Mouse (Mus musculus) hematopoietic stem cell, adult 5-6 weeks (primary cell): ENCODE measurements around the gene Amacr. TPM values are rescaled to one million over a fixed set of nuclear protein-coding genes. Genes with fewer than 3 reads are reported as not detected.

Experiments
- ATAC-seq, 2 experiments: fragments of 125-278 bp in 1 of 2; replicated peaks in 1 of 2; 2 replicates each; pipeline ENCODE4 v1.8.0; 2016 to 2017; ENCODE audit warnings: inconsistent platforms in 2 of 2, mild to moderate bottlenecking in 2 of 2, moderate number of reproducible peaks in 2 of 2, low read depth in 1 of 2, moderate TSS enrichment in 1 of 2; ENCODE audit not compliant: low FRiP score in 2 of 2, poor library complexity in 2 of 2, severe bottlenecking in 2 of 2, insufficient read depth in 1 of 2, low TSS enrichment in 1 of 2
- total RNA-seq: library from RNA; stranded (forward); fragments of 172-1452, 232-1000 nt; gene quantifications from 2 replicates; pipeline ENCODE4 v1.2.3, GENCODE M21; 2017

Amacr gene
- total RNA-seq, result 10.6 and 12.2 TPM in 2 replicates

- peak; percentile 92 for ATAC-seq
Measured at GRCm38 (mm10) chr15:10981377-10982063, at the start of gene Amacr. Amacr (plus strand) TSS chr15:10981756.

- ATAC-seq, result peak; percentile 94 to 95
Measured at GRCm38 (mm10) chr15:10933930-10934329, 47.6 kb upstream of the Amacr start.

- ATAC-seq, result no peak
Measured at GRCm38 (mm10) chr15:10940148-10941108, 41.1 kb upstream of the Amacr start.

GRCm38 (mm10) chr15:10941901-10942300 lies 39.7 kb upstream of the Amacr start:
- no peak for ATAC-seq

- no peak for ATAC-seq
Measured at GRCm38 (mm10) chr15:10947852-10948251, 33.7 kb upstream of the Amacr start.

- no peak for ATAC-seq
Measured at GRCm38 (mm10) chr15:10951951-10952759, 29.4 kb upstream of the Amacr start, which contains the start of gene C1qtnf3. C1qtnf3 (plus strand) TSS chr15:10952332.

- ATAC-seq, result no peak
Measured at GRCm38 (mm10) chr15:10952760-10953305, 28.7 kb upstream of the Amacr start.

GRCm38 (mm10) chr15:10953465-10953864 lies 28.1 kb upstream of the Amacr start:
- peak; percentile 91 to 93 for ATAC-seq

GRCm38 (mm10) chr15:10954381-10955016 lies 27.1 kb upstream of the Amacr start:
- no peak for ATAC-seq

- no peak for ATAC-seq
Measured at GRCm38 (mm10) chr15:10955156-10955555, 26.4 kb upstream of the Amacr start.

- ATAC-seq, result no peak
Measured at GRCm38 (mm10) chr15:10956706-10957105, 24.9 kb upstream of the Amacr start.

- no peak for ATAC-seq
Measured at GRCm38 (mm10) chr15:10959277-10960026, 22.1 kb upstream of the Amacr start.

- no peak for ATAC-seq
Measured at GRCm38 (mm10) chr15:10960267-10960666, 21.3 kb upstream of the Amacr start.

- ATAC-seq, result no peak
Measured at GRCm38 (mm10) chr15:10962601-10963000, 19.0 kb upstream of the Amacr start.

- ATAC-seq, result no peak
Measured at GRCm38 (mm10) chr15:10969439-10969838, 12.1 kb upstream of the Amacr start.

GRCm38 (mm10) chr15:10970777-10971176 lies 10.8 kb upstream of the Amacr start:
- no peak for ATAC-seq
